46 mouse cellular contexts compared by ENCODE assay signal in genomic region chr7:81528918-81529317, GRCm38 (mm10). TPM values are rescaled to one million over a fixed set of nuclear protein-coding genes. Genes with fewer than 3 reads are reported as not detected.
"Had no signal": no experiment of that assay in that cellular context is flagged by ENCODE, and none has a peak within 500 bp of the region (broad histone marks: within the 10 kb centered on the region; RNA-seq: fewer than 3 reads in every experiment).

No protein-coding gene starts in this region.

- ATAC-seq: liver, embryonic 12.5 days; liver, postnatal 0 days; lung, postnatal 0 days; midbrain, embryonic 13.5 days; midbrain, embryonic 15.5 days; midbrain, embryonic 16.5 days had no signal

- DNase-seq: left cerebral cortex, postnatal 4 days; liver; liver, embryonic 13.5 days; liver, postnatal 0 days; lung, adult 18-20 months; lung, adult 2 months; lung, embryonic 14.5 days; lung, postnatal 10 days; lung, postnatal 14 days; lung, postnatal 36 days; lung, postnatal 4 days; midbrain, embryonic 14.5 days had no signal

- H3K9me3 ChIP-seq: limb, embryonic 10.5 days; limb, embryonic 12.5 days; limb, embryonic 15.5 days; liver, embryonic 13.5 days; liver, embryonic 15.5 days; lung, embryonic 15.5 days; midbrain, embryonic 12.5 days; midbrain, embryonic 15.5 days had no signal

- H3K4me2 ChIP-seq: limb, embryonic 12.5 days; limb, embryonic 13.5 days; limb, embryonic 15.5 days; liver, embryonic 11.5 days; liver, embryonic 12.5 days; liver, embryonic 13.5 days; liver, embryonic 15.5 days; lung, embryonic 14.5 days; lung, embryonic 15.5 days; midbrain, embryonic 11.5 days; midbrain, embryonic 12.5 days; midbrain, embryonic 13.5 days; midbrain, embryonic 15.5 days; neural tube, embryonic 12.5 days; neural tube, embryonic 13.5 days had no signal

- H3K4me3 ChIP-seq: limb, embryonic 10.5 days; limb, embryonic 12.5 days; limb, embryonic 13.5 days; limb, embryonic 15.5 days; liver, embryonic 12.5 days; liver, embryonic 13.5 days; liver, embryonic 15.5 days; lung, embryonic 15.5 days; megakaryocyte, embryonic 14.5 days; midbrain, embryonic 10.5 days; midbrain, embryonic 12.5 days; midbrain, embryonic 13.5 days; midbrain, embryonic 15.5 days; myocyte; neural tube, embryonic 12.5 days; neural tube, embryonic 13.5 days had no signal

- H3K27me3 ChIP-seq: limb, embryonic 12.5 days; limb, embryonic 13.5 days; limb, embryonic 15.5 days; liver, embryonic 12.5 days; liver, embryonic 13.5 days; liver, embryonic 15.5 days; lung, embryonic 15.5 days; megakaryocyte, embryonic 14.5 days; midbrain, embryonic 12.5 days; midbrain, embryonic 13.5 days; midbrain, embryonic 15.5 days; neural tube, embryonic 12.5 days; neural tube, embryonic 13.5 days had no signal

- H3K27ac ChIP-seq: limb, embryonic 10.5 days; limb, embryonic 12.5 days; limb, embryonic 13.5 days; limb, embryonic 15.5 days; liver, embryonic 12.5 days; liver, embryonic 13.5 days; liver, embryonic 14.5 days; liver, embryonic 15.5 days; lung, embryonic 15.5 days; macrophage; midbrain, embryonic 10.5 days; midbrain, embryonic 12.5 days; midbrain, embryonic 13.5 days; midbrain, embryonic 15.5 days; neural tube, embryonic 12.5 days; neural tube, embryonic 13.5 days had no signal

- H3K9ac ChIP-seq: limb, embryonic 12.5 days; limb, embryonic 13.5 days; limb, embryonic 15.5 days; liver, embryonic 12.5 days; liver, embryonic 13.5 days; liver, embryonic 14.5 days; liver, embryonic 15.5 days; liver, postnatal 0 days; lung, embryonic 14.5 days; lung, embryonic 15.5 days; midbrain, embryonic 12.5 days; midbrain, embryonic 13.5 days; midbrain, embryonic 15.5 days; neural tube, embryonic 12.5 days; neural tube, embryonic 13.5 days had no signal

RNA-seq across cellular contexts. Expression of gene BC048679, which starts 30.8 kb away (rescaled TPM):
- total RNA-seq: left cerebral cortex, postnatal 10 days; left cerebral cortex, postnatal 14 days; left cerebral cortex, postnatal 25 days; left cerebral cortex, postnatal 36 days; left cerebral cortex, postnatal 4 days; liver, adult 2 months; megakaryocyte progenitor cell, adult 5-6 weeks; megakaryocyte-erythroid progenitor cell, adult 5-6 weeks; monocyte, adult 5-6 weeks had no signal
- polyA plus RNA-seq: limb, embryonic 10.5 days; limb, embryonic 11.5 days; limb, embryonic 12.5 days; limb, embryonic 13.5 days; limb, embryonic 14.5 days; limb, embryonic 15.5 days; liver, adult 2 months; liver, embryonic 11.5 days; liver, embryonic 12.5 days; liver, embryonic 13.5 days; liver, embryonic 14.5 days; liver, embryonic 15.5 days; liver, embryonic 16.5 days; liver, postnatal 0 days; lung, adult 2 months; lung, embryonic 14.5 days; lung, embryonic 15.5 days; lung, embryonic 16.5 days; lung, postnatal 0 days; macrophage; midbrain, embryonic 10.5 days; midbrain, embryonic 11.5 days; midbrain, embryonic 12.5 days; midbrain, embryonic 13.5 days; midbrain, embryonic 14.5 days; midbrain, embryonic 15.5 days; midbrain, embryonic 16.5 days; myocyte; neural tube, embryonic 11.5 days; neural tube, embryonic 12.5 days; neural tube, embryonic 13.5 days had no signal

RNA-seq across cellular contexts. Expression of gene Ap3b2, which starts 35.2 kb away (rescaled TPM):
- total RNA-seq: liver, adult 2 months; megakaryocyte progenitor cell, adult 5-6 weeks; megakaryocyte-erythroid progenitor cell, adult 5-6 weeks; monocyte, adult 5-6 weeks had no signal
- polyA plus RNA-seq: liver, adult 2 months; macrophage; myocyte had no signal

RNA-seq across cellular contexts. Expression of gene Fsd2, which starts 37.8 kb away (rescaled TPM):
- total RNA-seq: megakaryocyte-erythroid progenitor cell, adult 5-6 weeks had no signal
- polyA plus RNA-seq: midbrain, embryonic 10.5 days had no signal
